Mouse (Mus musculus) heart, adult 2 months (tissue): ENCODE results near the gene Usf1. TPM values are rescaled to one million over a fixed set of nuclear protein-coding genes. Genes with fewer than 3 reads are reported as not detected.

Experiments used
- DNase-seq, 2 experiments: peaks; one replicate each; pipeline ENCODE4 v3.0.0; 2021
- H3K27ac ChIP-seq: fragments of 200-600 bp; 2 replicates; pipeline ENCODE4 v1.8.1; 2022
- H3K27me3 ChIP-seq: fragments of 200-500 bp; 2 replicates; pipeline ENCODE4 v1.6.1; 2012; ENCODE audit warnings: mild to moderate bottlenecking, low read length, inconsistent platforms, mixed read lengths; ENCODE audit not compliant: control insufficient read depth, insufficient read depth
- H3K36me3 ChIP-seq: fragments of 200-500 bp; 2 replicates; pipeline ENCODE4 v1.6.1; 2012; ENCODE audit warnings: low read length, inconsistent platforms; ENCODE audit not compliant: control insufficient read depth, insufficient read depth
- H3K4me1 ChIP-seq: fragments of 200-500 bp; 2 replicates; pipeline ENCODE4 v1.6.1; 2011; ENCODE audit warnings: low read length; ENCODE audit not compliant: control insufficient read depth, insufficient read depth
- H3K4me3 ChIP-seq: fragments of 200-600 bp; 2 replicates; pipeline ENCODE4 v1.8.1; 2022
- H3K79me2 ChIP-seq: fragments of 200-500 bp; replicated peaks from 2 replicates; pipeline ENCODE4 v1.6.1; 2012; ENCODE audit warnings: mild to moderate bottlenecking, inconsistent platforms, low read length, moderate library complexity, mixed read lengths; ENCODE audit not compliant: control insufficient read depth, insufficient read depth
- H3K9ac ChIP-seq: fragments of 200-500 bp; 2 replicates; pipeline ENCODE4 v1.6.1; 2012; ENCODE audit warnings: low read depth, mild to moderate bottlenecking, control low read depth, inconsistent platforms, low read length, mixed read lengths
- CTCF ChIP-seq: fragments of 200-600 bp; IDR thresholded peaks from 2 replicates; pipeline ENCODE4 v1.8.1; 2022; ENCODE audit warnings: antibody characterized with exemption, mild to moderate bottlenecking, moderate library complexity
- EP300 ChIP-seq: fragments of 200-500 bp; IDR thresholded peaks from 2 replicates; pipeline ENCODE4 v1.6.1; 2011; ENCODE audit warnings: low read depth, low read length, control low read depth; ENCODE audit not compliant: insufficient read depth
- POLR2A ChIP-seq: fragments of 200-500 bp; IDR thresholded peaks from 2 replicates; pipeline ENCODE4 v1.6.1; 2011; ENCODE audit warnings: mild to moderate bottlenecking, low read depth, low read length, control low read depth; ENCODE audit not compliant: insufficient read depth
- WGBS: fragments of 180-500 bp; shearing (Covaris S2); methylation state at CpG from one replicate; pipeline ENCODE4 v1.1.7; 2018; 5-methylcytosine and 5-hydroxymethylcytosine counted together
- intact Hi-C: fragments of 180-260 bp; cut with DNase I; formaldehyde crosslinking; loops from one replicate; pipeline ENCODE4 v1.15.1; 2025
- polyA plus RNA-seq: library from polyadenylated mRNA; depleted of rRNA; stranded (reverse); fragments of >200 nt; gene quantifications from 2 replicates; pipeline ENCODE4 v1.2.3, GENCODE M21; 2012
- total RNA-seq, 2 experiments: library from RNA; stranded (reverse); gene quantifications; 2 replicates each; pipeline ENCODE4 v1.2.3; 2021

Usf1 gene
- total and polyA plus RNA-seq, 3 experiments = 38.4 to 47.8 (median 46.6) TPM

DNA sequence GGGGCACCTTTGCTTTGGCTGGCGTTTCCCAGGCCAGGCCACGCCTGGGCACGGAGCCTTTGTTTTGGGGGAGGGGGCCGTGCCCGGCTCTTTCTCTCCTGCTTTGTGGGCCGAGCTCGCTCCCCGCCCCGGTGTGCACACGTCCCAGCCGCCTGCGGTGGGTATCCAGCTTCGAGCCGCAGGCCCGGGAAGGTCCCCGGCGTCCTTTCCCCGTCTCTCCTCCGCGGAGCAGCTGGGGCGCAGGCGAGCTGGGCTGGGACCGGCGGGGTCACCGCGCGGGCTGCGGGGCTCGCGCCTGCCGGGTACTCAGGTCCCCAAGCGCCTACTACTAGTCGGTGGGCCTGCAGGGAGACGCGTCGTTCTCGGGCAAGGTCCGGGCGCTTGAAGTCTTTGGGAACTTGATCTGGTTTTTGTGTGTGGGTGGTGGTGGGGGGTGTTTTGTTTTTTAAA is 404 bp downstream of the Usf1 start:
- peak overlapping the region; percentile 95 for H3K27ac ChIP-seq
- H3K4me3 ChIP-seq = peak overlapping the region; percentile 89
- intact Hi-C loops = loop anchor here (1.0 to 5.0 kb wide), 3 partner anchors 41 to 123 kb away; partner anchors contain the start of gene Dedd
- no peaks in the 10 kb centered on the region for H3K36me3 ChIP-seq
- no peak for TF ChIP-seq EP300
- no peak for TF ChIP-seq CTCF
- TF ChIP-seq POLR2A = no peak
- H3K79me2 ChIP-seq = peaks cover 2% of the 10 kb centered on the region; the same call in 1 of the 2 replicates
- H3K9ac ChIP-seq = peak overlapping the region; percentile 98
- H3K27me3 ChIP-seq = no peaks in the 10 kb centered on the region
- DNase-seq = no peak
- WGBS = 1% methylated on average over 39 of the region's 39 CpGs
- peaks cover 4% of the 10 kb centered on the region for H3K4me1 ChIP-seq

DNA sequence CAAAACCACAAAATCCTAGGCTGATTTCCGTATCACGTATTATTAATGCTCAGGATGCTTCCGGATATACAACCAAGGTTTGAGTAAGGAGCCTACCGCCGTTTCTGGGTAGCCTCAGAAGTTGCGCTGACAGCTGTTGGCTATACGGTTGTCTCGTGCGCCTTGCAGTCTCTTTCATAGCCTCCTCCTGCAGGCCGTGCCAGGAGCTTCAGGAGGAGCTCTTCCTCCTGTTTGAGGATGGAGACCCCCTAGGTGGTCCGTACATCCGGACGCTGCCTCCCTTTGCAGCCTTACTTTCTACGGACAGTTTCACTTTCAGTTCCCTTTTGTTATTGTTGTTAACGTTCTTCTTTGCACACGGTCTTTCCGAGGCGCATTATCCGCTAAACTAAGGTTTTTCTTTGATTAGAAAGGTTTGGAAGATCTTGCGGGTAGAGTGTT is 908 bp downstream of the Usf1 start:
- WGBS = under 1% methylated on average over 20 of the region's 20 CpGs

DNA sequence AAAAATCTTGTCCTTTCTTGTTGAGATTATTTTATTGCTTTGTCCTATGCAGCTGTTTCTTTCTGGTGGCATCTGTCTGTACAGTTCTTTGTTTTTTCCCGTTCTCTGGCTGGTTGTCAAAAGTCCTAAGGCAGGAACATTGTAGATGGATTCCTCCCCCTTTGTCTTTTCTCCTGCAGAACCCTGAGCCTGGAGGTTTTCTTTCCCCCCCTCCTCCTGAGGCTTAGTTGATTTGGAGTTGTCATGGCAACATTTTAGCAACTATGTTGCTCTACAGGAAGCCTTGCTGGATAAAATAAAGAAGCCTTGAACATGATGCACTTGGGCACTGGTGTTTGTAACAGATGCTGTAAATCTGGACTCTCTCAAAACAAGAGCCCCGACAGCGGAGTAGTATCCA is 1.3 kb downstream of the Usf1 start:
- Histone ChIP-seq H3K79me2 (peaks cover 2% of the 10 kb centered on the region; the same call in 1 of the 2 replicates), H3K27me3 (no peaks in the 10 kb centered on the region), H3K27ac (peak overlapping the region; percentile 95), H3K4me3 (peak overlapping the region; percentile 89), H3K9ac (peak overlapping the region; percentile 38; the same call in 1 of the 2 replicates), H3K4me1 (peaks cover 4% of the 10 kb centered on the region), H3K36me3 (no peaks in the 10 kb centered on the region)
- 27% methylated on average over 3 of the region's 3 CpGs for WGBS
- TF ChIP-seq POLR2A (no peak), CTCF (no peak), EP300 (no peak)
- intact Hi-C loops = loop anchor here (1.0 to 5.0 kb wide), 4 partner anchors 25 to 66 kb away; partner anchors contain the start of gene F11r
- no peak for DNase-seq

More for the DNA sequence above, 908 bp downstream of the Usf1 start:
- Histone ChIP-seq H3K36me3 (no peaks in the 10 kb centered on the region), H3K27me3 (no peaks in the 10 kb centered on the region), H3K79me2 (peaks cover 2% of the 10 kb centered on the region; the same call in 1 of the 2 replicates), H3K27ac (peak overlapping the region; percentile 95), H3K4me3 (peak overlapping the region; percentile 89), H3K9ac (peak overlapping the region; percentile 98), H3K4me1 (peaks cover 4% of the 10 kb centered on the region)
- DNase-seq = peak; percentile 59 to 72
- TF ChIP-seq EP300 = no peak
- peak; percentile 33; the same call in 1 of the 2 replicates for TF ChIP-seq CTCF
- intact Hi-C loops = loop anchor here (1.0 to 5.0 kb wide), 4 partner anchors 25 to 67 kb away; partner anchors contain the start of gene F11r

DNA sequence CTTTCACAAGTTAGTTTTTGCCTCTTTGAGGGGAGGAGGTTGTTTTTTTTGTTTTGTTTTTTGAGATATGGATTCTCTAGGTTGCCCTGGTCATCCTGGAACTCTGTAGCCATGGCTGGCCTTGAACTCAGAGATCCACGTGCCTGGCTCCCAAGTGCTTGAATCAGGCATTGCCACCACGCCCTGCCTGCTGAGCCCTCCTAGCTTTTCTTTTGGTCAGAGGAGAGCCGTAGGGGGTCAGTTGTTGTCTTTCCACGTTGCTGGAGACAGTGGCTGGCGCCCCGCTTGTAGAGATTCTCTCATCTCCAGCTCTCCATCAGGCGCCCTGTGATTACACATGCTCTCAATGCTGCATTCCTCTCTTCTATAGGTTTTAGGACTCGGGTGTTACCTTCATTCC is 2.5 kb downstream of the Usf1 start:
- 82% methylated on average over 8 of the region's 8 CpGs for WGBS
- Histone ChIP-seq H3K79me2 (peaks cover 2% of the 10 kb centered on the region; the same call in 1 of the 2 replicates), H3K4me1 (peaks cover 4% of the 10 kb centered on the region), H3K27ac (no peak overlapping the region), H3K9ac (no peak overlapping the region), H3K27me3 (no peaks in the 10 kb centered on the region), H3K36me3 (no peaks in the 10 kb centered on the region), H3K4me3 (no peak overlapping the region)
- TF ChIP-seq EP300 (no peak), CTCF (no peak), POLR2A (no peak)
- no peak for DNase-seq
- intact Hi-C loops = loop anchor here (2.0 to 5.0 kb wide), 3 partner anchors 39 to 65 kb away; no protein-coding TSS in a partner anchor

DNA sequence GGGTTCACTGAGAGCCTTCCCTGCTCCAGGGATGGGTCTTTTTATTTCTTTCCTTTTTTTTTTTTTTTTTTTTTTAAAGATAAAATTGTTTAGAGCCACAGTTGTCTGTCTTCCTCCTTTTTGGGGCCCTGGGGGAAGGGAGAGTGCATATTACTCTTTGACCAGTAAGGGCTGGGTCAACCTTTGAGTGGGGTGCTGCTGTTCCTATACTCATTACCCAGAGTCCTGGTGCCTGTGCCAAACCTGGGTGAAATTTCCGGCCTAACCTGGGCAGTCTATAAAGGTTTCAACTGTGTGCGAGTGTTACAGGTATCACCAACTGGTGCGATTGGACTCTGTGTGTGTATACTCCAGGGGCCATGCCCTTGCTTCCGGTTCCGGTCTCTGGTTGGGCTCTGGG is 7.5 kb downstream of the Usf1 start, which contains the start of gene Tstd1:
TSS of gene Tstd1 (plus strand) at position 213 of the 400 bp plus-strand sequence.
- Histone ChIP-seq H3K4me3 (no peak within 1 kb of the TSS), H3K9ac (no peak within 1 kb of the TSS), H3K27ac (no peak within 1 kb of the TSS), H3K27me3 (no peaks in the 10 kb centered on the region), H3K79me2 (no peaks in the 10 kb centered on the region), H3K4me1 (no peaks in the 10 kb centered on the region), H3K36me3 (no peaks in the 10 kb centered on the region)
- DNase-seq = no peak
- TF ChIP-seq EP300 (no peak), POLR2A (no peak), CTCF (no peak)
- 92% methylated on average over 5 of the region's 5 CpGs for WGBS
- intact Hi-C loops = no loop called here

DNA sequence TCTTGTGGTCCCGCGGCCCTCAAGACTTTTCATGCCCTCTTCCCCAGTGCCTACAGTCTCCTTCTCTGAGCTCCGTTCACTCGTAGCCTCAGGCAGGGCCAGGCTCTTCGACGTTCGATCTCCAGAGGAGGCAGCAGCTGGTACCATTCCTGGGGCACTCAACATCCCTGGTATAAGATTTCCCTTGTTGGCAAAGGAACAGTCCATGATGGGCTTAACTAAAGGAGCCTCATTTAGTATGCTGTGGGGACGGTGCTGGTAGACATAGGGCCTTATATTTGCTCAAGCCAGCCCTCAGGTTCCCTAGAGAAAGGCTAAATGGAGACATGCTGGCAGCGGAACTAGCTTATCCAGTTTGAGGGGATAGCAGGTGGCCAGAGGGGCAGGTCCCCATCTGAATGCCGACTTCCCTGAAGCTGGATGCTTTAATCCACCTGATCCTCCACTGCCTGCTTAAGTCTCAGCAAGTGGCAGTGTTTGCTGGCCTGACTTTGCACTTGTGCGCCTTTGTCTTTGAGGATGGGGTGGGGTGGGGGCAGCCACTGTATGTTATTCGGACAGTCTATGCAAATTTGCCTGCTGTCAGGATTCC is 8.3 kb downstream of the Usf1 start:
- Histone ChIP-seq H3K4me3 (no peak overlapping the region), H3K36me3 (no peaks in the 10 kb centered on the region), H3K9ac (no peak overlapping the region), H3K27ac (no peak overlapping the region), H3K4me1 (no peaks in the 10 kb centered on the region), H3K27me3 (no peaks in the 10 kb centered on the region), H3K79me2 (no peaks in the 10 kb centered on the region)
- WGBS = 81% methylated on average over 12 of the region's 12 CpGs
- no peak for DNase-seq
- intact Hi-C loops = no loop called here
- no peak for TF ChIP-seq CTCF
- no peak for TF ChIP-seq EP300
- TF ChIP-seq POLR2A = no peak
